Mouse (Mus musculus): ENCODE measurements around the gene Gdf9.

The Gdf9 gene

DNA sequence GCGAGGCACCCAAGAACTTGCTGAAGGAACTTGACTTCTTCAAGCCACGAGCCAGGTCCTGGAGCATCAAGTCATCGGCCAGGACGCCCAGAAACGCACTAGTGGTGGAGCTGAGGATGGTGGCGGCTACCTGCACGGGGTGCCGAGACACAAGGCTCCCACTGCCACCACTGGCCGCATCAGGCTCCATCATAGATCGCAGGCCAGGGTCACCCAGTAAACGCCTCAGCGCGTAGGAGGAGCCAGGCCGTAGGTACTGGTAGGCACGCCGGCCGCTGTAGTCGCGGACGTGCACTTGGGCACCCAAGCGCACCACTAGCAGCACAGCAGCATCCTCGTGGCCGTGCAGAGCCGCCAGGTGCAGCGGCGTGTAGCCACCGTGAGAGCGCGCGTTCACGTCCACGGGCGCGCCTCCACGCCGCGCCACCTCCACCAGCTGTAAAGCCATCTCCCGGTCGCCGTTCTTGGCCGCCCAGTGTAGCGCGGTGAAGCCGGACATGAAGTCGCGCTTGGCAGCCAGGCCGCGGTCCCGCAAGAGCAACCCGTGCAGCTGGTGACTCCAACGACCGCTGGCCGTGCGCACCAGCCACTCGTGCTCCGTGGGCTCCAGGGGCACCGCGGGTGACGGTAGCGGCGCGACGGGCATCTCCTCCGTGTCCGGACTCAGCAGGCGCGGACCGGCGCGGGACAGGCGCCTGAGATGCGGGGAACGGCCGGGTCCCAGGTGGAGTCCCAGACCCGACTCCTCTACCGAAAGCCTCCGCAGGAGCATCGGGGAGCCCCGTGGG, 47.8 kb downstream of the Gdf9 start:
- DNase-seq (ENCODE audit: low spot score) = no peak

- no peak for DNase-seq (ENCODE audit: low spot score)
Measured at GRCm38 (mm10) chr11:53479171-53479782, 48.5 kb downstream of the Gdf9 start.

- no peak for DNase-seq (ENCODE audit: low spot score)
Measured at GRCm38 (mm10) chr11:53479783-53480301, 49.0 kb downstream of the Gdf9 start, which contains the start of the genes Gm9945 and Sowaha. TSS of gene Gm9945 (plus strand) at chr11:53480166. TSS of gene Sowaha (minus strand) at chr11:53480274.

- no peak for DNase-seq (ENCODE audit: low spot score)
Measured at GRCm38 (mm10) chr11:53481088-53481730, 50.4 kb downstream of the Gdf9 start.

GRCm38 (mm10) chr11:53483159-53483891, 52.5 kb downstream of the Gdf9 start:
- DNase-seq (ENCODE audit: low spot score) = no peak

- DNase-seq (ENCODE audit: low spot score) = no peak
Measured at GRCm38 (mm10) chr11:53485719-53486118, 54.9 kb downstream of the Gdf9 start.

DNA sequence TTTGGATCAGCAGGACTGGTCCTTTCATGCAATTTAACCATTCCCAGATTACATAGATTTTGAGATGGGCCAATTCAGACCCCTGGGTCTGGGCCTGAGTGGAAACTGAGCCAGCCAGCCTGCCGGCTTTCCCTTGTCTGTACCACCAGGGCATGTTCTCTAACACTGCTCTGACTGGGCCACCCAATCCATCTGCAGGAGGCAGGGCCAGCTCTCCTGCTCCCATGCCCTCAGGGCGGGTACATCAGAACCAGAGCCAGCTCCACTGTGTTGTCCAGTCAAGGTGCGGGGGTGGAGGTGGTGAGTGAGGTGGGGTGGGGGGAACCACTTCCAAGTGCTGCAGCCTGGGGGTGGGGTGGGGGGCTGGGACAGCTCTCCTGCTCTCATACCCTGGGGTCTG, 55.5 kb downstream of the Gdf9 start:
- DNase-seq (ENCODE audit: low spot score) = no peak

DNA sequence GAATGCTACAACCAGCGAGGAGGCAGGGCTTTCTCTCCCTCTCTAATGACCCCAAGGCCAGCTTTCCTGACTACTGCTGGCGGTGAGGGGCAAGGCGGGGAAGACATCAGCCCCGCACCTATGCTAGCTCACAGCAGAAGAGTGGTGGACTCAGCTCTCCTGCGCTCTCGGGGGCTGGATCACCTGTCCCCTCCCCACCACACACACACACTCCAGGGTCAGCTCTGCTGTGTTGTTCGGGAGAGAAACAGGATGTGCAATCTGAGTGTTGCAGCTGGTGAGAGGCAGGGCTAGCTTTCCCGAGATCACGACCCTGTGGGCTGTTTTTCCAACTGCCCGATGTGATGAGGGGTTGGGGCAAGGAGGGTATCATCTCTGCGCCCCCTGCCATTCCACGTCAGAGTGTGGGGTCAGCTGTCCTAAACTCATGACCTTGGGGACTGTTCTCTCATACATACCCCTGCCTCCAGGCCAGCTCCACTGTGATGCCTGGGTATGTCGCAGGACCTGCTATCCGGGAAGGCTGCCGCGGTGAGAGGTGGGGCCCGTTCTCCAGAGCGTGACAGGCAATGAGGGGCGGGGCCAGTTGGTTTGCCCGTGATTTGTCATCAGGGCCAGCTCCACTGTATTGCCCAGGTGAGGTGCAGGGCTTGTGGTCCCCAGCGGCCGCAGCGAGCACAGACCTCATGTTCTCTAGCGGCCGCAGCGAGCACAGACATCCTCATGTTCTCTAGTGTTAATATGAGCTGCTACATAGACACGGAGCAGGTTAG, 56.2 kb downstream of the Gdf9 start:
- DNase-seq (ENCODE audit: low spot score) = no peak

All from layer of hippocampus, adult 9-10 months (tissue).